Mouse (Mus musculus) spleen, adult 10 weeks (tissue): ENCODE results near the gene Gm39115. TPM values are rescaled to one million over a fixed set of nuclear protein-coding genes. Genes with fewer than 3 reads are reported as not detected.

Experiments
- polyA plus RNA-seq: library from polyadenylated mRNA; stranded (reverse); fragments of 350-450 nt; fragmentation: Illumina TruSeq; extraction: RNeasy Lipid Tissue Mini Kit (QIAGEN cat#74804); gene quantifications from one replicate; pipeline ENCODE4 v1.2.3, GENCODE M21; 2015; ENCODE audit warnings: low replicate concordance; ENCODE audit not compliant: insufficient read depth

The Gm39115 gene
- not detected for polyA plus RNA-seq

DNA sequence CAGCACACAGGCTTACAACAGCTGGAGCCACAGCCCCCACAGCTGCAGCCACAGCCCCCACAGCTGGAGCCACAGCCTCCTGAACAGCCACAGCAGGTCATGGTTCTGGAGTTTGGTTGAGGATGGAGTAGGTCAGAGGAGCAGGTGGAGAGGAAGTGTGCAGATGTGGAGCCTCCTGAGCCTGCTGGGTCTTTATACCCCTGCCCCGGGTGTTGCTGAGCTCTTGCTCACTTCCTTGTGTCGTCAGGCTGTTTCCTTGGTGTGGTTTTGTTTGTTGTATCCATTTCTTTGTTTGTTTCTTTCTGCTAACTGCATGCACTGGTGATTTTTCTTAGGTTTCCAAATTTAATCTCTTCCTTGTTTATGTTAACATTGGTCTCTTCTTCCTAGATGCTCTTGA lies at the start of gene Gm39115:
Gene Gm39115, minus strand, starts transcription at position 101 of the 400 bp plus-strand sequence.

DNA sequence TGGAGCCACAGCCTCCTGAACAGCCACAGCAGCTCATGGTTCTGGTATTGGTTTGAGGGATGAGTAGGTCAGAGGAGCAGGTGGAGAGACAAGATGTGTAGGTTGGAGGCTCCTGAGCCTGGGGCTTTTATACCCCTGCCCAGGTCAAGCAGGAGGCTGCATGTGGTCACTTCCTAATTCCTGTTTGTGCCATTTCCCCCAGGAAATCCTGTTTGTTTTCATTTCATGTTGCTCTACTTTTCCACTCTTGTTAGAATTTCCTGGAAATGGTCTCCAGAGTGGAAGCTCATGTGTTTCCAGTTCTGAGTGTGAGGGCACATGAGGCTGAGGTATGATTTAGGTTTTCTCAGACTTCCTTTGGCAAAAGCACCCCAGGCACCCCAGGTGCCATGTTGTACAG lies 40.1 kb upstream of the Gm39115 start, which contains the start of gene Krtap5-2:
Gene Krtap5-2, minus strand, starts transcription at position 101 of the 400 bp plus-strand sequence.

DNA sequence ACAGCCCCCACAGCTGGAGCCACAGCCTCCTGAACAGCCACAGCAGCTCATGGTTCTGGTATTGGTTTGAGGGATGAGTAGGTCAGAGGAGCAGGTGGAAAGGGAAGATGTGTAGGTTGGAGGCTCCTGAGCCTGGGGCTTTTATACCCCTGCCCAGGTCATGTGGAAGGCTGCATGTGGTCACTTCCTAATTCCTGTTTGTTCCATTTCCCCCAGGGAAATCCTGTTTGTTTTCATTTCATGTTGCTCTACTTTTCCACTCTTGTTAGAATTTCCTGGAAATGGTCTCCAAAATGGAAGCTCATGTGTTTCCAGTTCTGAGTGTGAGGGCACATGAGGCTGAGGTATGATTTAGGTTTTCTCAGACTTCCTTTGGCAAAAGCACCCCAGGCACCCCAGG lies 29.8 kb upstream of the Gm39115 start, which contains the start of gene Gm4553:
Gene Gm4553, minus strand, starts transcription at position 101 of the 400 bp plus-strand sequence.

DNA sequence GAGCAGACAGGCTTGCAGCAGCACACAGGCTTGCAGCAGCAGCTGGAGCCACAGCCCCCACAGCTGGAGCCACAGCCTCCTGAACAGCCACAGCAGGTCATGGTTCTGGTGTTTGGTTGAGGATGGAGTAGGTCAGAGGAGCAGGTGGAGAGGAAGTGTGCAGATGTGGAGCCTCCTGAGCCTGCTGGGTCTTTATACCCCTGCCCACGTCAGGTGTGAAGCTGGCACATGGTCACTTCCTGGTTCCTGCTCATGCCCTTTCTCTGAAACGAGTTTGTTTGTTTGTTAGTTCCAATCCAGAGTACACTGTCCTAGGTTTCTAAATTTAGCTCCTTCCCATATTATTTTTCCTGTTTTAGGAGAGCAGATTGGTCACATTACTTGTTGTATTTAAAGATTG lies 21.2 kb upstream of the Gm39115 start, which contains the start of gene Gm29735:
Gene Gm29735, minus strand, starts transcription at position 101 of the 400 bp plus-strand sequence.

DNA sequence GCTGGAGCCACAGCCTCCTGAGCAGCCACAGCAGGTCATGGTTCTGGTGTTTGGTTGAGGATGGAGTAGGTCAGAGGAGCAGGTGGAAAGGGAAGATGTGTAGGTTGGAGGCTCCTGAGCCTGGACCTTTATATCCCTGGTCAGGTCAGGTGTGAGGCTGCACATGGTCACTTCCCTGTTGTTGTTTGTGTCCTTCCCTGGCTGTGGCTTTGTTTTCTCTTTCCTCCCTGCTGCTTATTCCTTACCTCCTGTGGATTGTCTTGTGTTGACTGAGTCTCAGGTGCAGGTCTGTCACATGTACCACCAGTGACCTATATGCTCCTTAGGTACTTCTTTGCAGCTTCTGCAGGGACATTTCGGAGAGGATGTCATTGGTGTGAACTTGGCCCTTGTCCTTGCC lies 8.7 kb upstream of the Gm39115 start, which contains the start of gene Gm45337:
Gene Gm45337, minus strand, starts transcription at position 101 of the 400 bp plus-strand sequence.

DNA sequence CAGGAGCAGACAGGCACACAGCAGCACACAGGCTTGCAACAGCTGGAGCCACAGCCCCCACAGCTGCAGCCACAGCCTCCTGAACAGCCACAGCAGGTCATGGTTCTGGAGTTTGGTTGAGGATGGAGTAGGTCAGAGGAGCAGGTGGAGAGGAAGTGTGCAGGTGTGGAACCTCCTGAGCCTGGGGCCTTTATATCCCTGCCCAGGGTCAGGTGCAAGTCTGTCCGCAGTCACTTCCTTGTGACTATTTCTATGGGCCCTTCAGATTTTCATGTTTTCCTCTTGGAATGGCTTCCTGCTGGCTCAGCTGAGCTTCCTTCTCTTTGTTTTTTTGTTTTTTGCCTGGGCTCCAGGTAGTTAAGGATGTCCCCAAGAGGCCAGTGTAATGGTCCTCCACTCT lies 15.2 kb downstream of the Gm39115 start, which contains the start of gene Gm45618:
Gene Gm45618, minus strand, starts transcription at position 101 of the 400 bp plus-strand sequence.

DNA sequence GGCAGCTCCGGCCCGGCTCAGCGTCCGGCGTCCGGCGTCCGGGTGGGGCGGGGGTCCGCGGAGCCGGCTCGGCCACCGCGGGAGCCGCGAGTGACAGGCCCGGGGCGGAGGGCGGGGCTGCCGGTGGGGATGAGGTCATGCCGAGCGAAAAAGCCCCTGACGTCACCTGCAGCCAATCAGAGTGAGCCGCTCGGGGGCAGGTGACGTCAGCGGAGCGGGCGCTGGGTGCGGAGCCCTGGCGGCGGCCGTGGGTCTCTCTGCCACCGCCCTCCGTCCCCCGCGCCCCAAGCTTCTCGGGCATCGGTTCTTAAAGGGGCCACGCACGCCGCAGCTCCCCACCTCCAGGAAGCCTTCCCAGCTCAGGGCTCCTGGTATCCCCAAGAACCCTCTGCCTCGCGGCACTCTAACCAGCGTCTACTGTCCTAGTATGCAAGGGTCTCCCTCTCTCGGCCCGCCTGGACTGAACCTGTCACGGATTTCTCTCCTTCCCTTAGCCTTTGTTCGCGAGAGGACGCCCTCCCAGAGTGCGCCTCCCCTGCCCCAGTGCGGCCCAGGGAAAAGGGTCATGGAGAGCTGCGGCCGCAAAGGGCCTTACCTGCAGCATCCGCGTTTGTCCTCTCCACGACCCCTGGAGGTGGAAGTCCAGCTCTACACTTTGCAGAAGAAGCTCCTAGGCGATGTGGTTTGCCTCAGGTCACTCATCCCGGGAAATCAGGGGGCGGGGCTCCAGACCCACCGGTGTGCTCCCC lies 40.5 kb downstream of the Gm39115 start, which contains the start of gene Dusp8:
Gene Dusp8, minus strand, starts transcription at position 661 of the 749 bp plus-strand sequence.

Other genes starting within 250 kb of the Gm39115 start
- gene Tollip, start 217.5 kb downstream of the Gm39115 start, polyA plus RNA-seq, result 38.5 TPM
- gene Brsk2, start 186.3 kb downstream of the Gm39115 start, polyA plus RNA-seq, result not detected
- 34.7 TPM for gene Mob2, start 75.0 kb downstream of the Gm39115 start, polyA plus RNA-seq
- gene Dusp8, start 40.2 kb downstream of the Gm39115 start, polyA plus RNA-seq, result 0.88 TPM
- not detected for gene Gm45618, start 15.3 kb downstream of the Gm39115 start, polyA plus RNA-seq
- not detected for gene Gm45337, start 8.6 kb upstream of the Gm39115 start, polyA plus RNA-seq
- not detected for gene Gm29735, start 21.1 kb upstream of the Gm39115 start, polyA plus RNA-seq
- not detected for gene Gm4553, start 29.7 kb upstream of the Gm39115 start, polyA plus RNA-seq
- not detected for gene Krtap5-2, start 40.0 kb upstream of the Gm39115 start, polyA plus RNA-seq
- gene Gm10153, start 54.4 kb upstream of the Gm39115 start, polyA plus RNA-seq, result not detected
- gene Krtap5-3, start 65.3 kb upstream of the Gm39115 start, polyA plus RNA-seq, result not detected
- not detected for gene Gm7579, start 75.8 kb upstream of the Gm39115 start, polyA plus RNA-seq
- gene Krtap5-5, start 93.9 kb upstream of the Gm39115 start, polyA plus RNA-seq, result not detected
- not detected for gene Gm40460, start 105.0 kb upstream of the Gm39115 start, polyA plus RNA-seq
- not detected for gene Gm2431, start 122.3 kb upstream of the Gm39115 start, polyA plus RNA-seq
- not detected for gene Gm4559, start 138.3 kb upstream of the Gm39115 start, polyA plus RNA-seq
- gene Krtap5-1, start 161.1 kb upstream of the Gm39115 start, polyA plus RNA-seq, result not detected
- gene Krtap5-4, start 167.5 kb upstream of the Gm39115 start, polyA plus RNA-seq, result not detected
- gene Ifitm10, start 237.7 kb upstream of the Gm39115 start, polyA plus RNA-seq, result 3.0 TPM
- gene Gm49369, start 246.6 kb upstream of the Gm39115 start, polyA plus RNA-seq, result 0.93 TPM